Mouse (Mus musculus) layer of hippocampus, adult 2 months (tissue): ENCODE results near the gene Grhl1. TPM values are rescaled to one million over a fixed set of nuclear protein-coding genes. Genes with fewer than 3 reads are reported as not detected.
A peak's percentile ranks its signal among the peaks of the same experiment; 100 is the strongest.

Experiments
- DNase-seq, 2 experiments: peaks; one replicate each; pipeline ENCODE4 v3.0.0; 2022; ENCODE audit warnings: low spot score in 2 of 2
- H3K27ac ChIP-seq: fragments of 200-600 bp; 2 replicates; pipeline ENCODE4 v1.8.1; 2022
- H3K4me3 ChIP-seq: fragments of 200-600 bp; 2 replicates; pipeline ENCODE4 v1.8.1; 2022; ENCODE audit warnings: mild to moderate bottlenecking
- CTCF ChIP-seq: fragments of 200-600 bp; conservative IDR thresholded peaks from 2 replicates; pipeline ENCODE4 v1.8.1; 2022; ENCODE audit warnings: antibody characterized with exemption, mild to moderate bottlenecking, moderate library complexity
- total RNA-seq, 2 experiments: library from RNA; stranded (reverse); gene quantifications; 2 replicates each; pipeline ENCODE4 v1.2.3; 2021

Grhl1 gene
- total RNA-seq, 2 experiments from 2014 or later, result 30.2 to 32.5 TPM

- peak overlapping the region; percentile 87 for H3K27ac ChIP-seq
- no peak for TF ChIP-seq CTCF
- peak in 1 of 2 experiments; percentile 40 for DNase-seq
- peak overlapping the region; percentile 83 for H3K4me3 ChIP-seq
Observed at GRCm38 (mm10) chr12:24572421-24573274, 565 bp downstream of the Grhl1 start.

GRCm38 (mm10) chr12:24573275-24573580 lies 1.1 kb downstream of the Grhl1 start:
- Histone ChIP-seq H3K27ac (peak overlapping the region; percentile 87), H3K4me3 (peak overlapping the region; percentile 83)
- TF ChIP-seq CTCF, result no peak
- no peak for DNase-seq

GRCm38 (mm10) chr12:24574870-24575269 lies 2.8 kb downstream of the Grhl1 start:
- no peak for DNase-seq
- TF ChIP-seq CTCF, result no peak
- H3K4me3 ChIP-seq, result peak overlapping the region; percentile 31
- peak overlapping the region; percentile 72 for H3K27ac ChIP-seq

- no peak overlapping the region for H3K4me3 ChIP-seq
- TF ChIP-seq CTCF, result no peak
- no peak for DNase-seq
- peak overlapping the region; percentile 93 for H3K27ac ChIP-seq
Observed at GRCm38 (mm10) chr12:24580452-24580851, 8.4 kb downstream of the Grhl1 start.

- H3K27ac ChIP-seq, result peak overlapping the region; percentile 93
- H3K4me3 ChIP-seq, result peak overlapping the region; percentile 57
- DNase-seq, result peak; percentile 58 to 83
- TF ChIP-seq CTCF, result no peak
Observed at GRCm38 (mm10) chr12:24580996-24581683, 9.1 kb downstream of the Grhl1 start.

GRCm38 (mm10) chr12:24583653-24584052 lies 11.6 kb downstream of the Grhl1 start:
- H3K27ac ChIP-seq, result peak overlapping the region; percentile 61; the same call in 1 of the 2 replicates
- peak overlapping the region; percentile 34 for H3K4me3 ChIP-seq
- no peak for DNase-seq
- TF ChIP-seq CTCF, result no peak

GRCm38 (mm10) chr12:24584835-24585234 lies 12.8 kb downstream of the Grhl1 start:
- Histone ChIP-seq H3K4me3 (no peak overlapping the region), H3K27ac (peak overlapping the region; percentile 61)
- peak; percentile 55 to 57 for DNase-seq
- TF ChIP-seq CTCF, result no peak

- Histone ChIP-seq H3K4me3 (no peak overlapping the region), H3K27ac (no peak overlapping the region)
- no peak for DNase-seq
- TF ChIP-seq CTCF, result no peak
Observed at GRCm38 (mm10) chr12:24586193-24586592, 14.1 kb downstream of the Grhl1 start.

- H3K4me3 ChIP-seq, result no peak overlapping the region
- DNase-seq, result no peak
- no peak overlapping the region for H3K27ac ChIP-seq
- no peak for TF ChIP-seq CTCF
Observed at GRCm38 (mm10) chr12:24590371-24590770, 18.3 kb downstream of the Grhl1 start.

GRCm38 (mm10) chr12:24592055-24592454 lies 20.0 kb downstream of the Grhl1 start:
- no peak overlapping the region for H3K4me3 ChIP-seq
- no peak for DNase-seq
- peak overlapping the region; percentile 9; the same call in 1 of the 2 replicates for H3K27ac ChIP-seq
- no peak for TF ChIP-seq CTCF

- peak in 1 of 2 experiments; percentile 60 for DNase-seq
- Histone ChIP-seq H3K27ac (peak overlapping the region; percentile 51; the same call in 1 of the 2 replicates), H3K4me3 (peak overlapping the region; percentile 40)
- TF ChIP-seq CTCF, result peak; percentile 16; the same call in 1 of the 2 replicates
Observed at GRCm38 (mm10) chr12:24592956-24593672, 21.0 kb downstream of the Grhl1 start.

GRCm38 (mm10) chr12:24597376-24597775 lies 25.3 kb downstream of the Grhl1 start:
- H3K27ac ChIP-seq, result no peak overlapping the region
- TF ChIP-seq CTCF, result no peak
- no peak overlapping the region for H3K4me3 ChIP-seq
- no peak for DNase-seq
